Mouse (Mus musculus): ENCODE measurements at regions not wholly inside any gene's neighbourhood (a gene's known extent, or its start where the extent isn't known, plus 50 kb on each side); places are given as distances from the start of the nearest gene placed in this dataset.
"Not testable (repeated sequence)": the region's sequence is repeated elsewhere in the genome, so short reads cannot be mapped to it uniquely, and the experiment has no call there.

DNA sequence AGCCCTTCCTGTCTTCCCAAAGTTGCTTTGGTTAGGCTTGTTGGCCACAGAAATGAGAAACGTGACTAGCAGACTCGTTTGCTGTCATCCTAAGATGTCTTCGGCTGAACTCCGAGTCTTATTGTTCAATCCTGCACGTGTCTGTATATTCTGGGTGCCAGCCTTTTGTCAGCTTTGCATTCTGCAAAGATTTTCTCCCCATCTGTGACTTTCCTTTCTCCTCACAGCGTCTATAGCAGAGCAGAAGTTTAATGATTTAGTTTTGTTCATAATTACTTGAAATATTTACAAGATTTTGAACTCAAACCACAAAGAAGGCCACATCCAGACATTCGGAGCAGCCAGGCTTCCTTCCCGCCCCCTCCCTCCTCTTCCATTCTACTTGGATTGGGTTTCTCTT is 152.5 kb downstream of the Kif26a start:
- no peak for DNase-seq (ENCODE audit: low read depth, low spot score)

DNA sequence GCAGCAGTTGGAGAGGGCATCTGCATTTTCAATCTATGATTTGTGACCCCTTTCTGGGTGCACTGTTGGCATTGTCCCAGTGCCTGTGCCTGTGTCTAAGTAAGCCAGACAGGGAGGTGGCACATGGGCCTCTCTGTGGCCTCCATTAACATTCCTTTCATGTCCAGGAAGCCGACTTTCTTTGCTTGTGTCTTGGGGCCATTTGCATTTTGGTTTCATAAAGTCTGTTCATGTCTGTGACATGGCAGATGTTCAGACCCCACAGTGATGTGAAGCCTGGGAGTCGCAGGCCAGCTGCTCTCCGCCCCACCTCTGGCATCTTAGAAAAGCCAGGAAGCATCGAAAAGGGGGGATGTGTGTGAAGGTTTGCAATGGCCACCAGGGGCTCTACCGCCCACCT is 153.1 kb downstream of the Kif26a start:
- DNase-seq (ENCODE audit: low read depth, low spot score), result no peak

DNA sequence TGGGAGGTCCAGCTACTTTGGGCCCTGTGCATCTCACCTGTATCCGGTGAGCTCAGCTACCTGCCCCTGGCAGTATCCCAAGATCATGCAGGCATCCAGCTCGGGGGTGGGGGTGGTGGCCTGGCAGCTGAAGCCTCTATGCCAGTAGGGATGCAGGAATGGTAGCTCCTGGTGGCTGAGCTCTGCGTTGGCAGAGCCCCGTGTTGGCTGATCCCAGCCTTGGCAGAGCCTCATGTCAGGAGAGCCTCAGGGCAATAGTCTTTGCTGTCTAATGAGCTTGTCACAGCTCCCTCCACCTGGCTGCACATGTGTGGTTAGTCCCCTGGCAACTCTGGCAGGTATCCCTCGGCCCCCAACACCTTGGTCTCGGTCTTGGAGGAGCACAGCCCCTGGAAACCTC is 153.6 kb downstream of the Kif26a start:
- no peak for DNase-seq (ENCODE audit: low read depth, low spot score)

DNA sequence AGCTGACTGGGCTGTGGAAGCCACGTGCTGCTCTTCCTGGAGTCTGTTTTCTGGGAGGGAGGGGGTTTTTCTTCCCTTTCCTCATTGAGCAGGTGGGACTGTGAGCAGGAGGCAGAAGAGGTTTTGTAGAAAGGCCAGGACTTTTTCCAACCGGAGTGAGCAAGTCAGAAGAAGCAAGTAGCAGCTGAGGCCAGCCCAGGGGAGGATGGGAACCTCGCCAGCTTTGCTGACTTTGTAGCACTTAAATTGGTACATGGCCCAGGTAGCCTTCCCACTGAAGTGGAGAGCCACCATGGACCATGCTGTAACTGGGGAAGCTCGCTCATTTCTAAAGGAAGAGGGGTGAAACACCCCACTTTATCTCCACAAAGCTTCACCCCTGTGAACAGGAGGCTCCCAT is 154.1 kb downstream of the Kif26a start:
- no peak for DNase-seq (ENCODE audit: low read depth, low spot score)

DNA sequence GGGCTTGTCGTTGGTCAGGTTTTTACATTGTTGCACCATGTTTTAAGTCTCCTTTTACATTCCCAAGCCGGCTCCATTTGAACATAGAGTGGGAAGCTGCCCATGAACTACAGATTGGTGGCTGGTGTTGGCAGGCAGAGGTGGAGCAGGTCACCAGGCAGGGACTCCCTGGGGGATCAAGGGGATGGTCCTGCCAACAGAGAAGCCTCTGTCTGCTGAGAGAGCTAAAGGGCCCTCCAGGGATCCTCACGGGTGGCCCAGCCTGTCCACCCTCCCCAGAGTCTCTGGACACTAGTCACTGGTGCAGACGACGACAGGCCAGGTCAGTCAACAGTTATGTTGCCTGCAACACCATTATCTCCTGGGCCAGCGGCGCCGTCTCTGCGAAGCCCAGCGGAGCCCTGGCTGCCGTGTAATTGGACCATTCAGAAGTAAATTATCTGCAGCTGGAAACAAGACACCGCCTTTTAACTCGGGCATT is 155.4 kb downstream of the Kif26a start:
- no peak for DNase-seq (ENCODE audit: low read depth, low spot score)

DNA sequence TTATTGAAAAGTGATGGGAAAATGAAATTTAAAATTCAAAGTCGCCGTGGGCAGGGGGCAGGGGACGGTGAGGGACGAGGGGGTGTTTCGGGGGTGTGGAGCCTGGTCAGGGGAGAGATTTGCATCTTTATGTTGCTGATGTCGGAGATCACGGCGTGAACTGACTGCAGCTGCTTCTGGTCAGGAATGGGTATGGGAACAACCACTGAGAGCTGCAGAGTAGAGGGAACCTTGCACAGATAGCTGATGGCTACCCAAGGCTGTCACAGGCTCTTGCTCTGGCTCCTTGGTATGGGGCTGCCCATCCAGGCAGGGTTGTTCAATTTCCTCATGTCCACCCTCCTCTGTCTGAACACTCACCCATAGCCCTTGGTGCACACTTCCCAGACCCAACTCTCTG is 155.9 kb downstream of the Kif26a start:
- no peak for DNase-seq (ENCODE audit: low read depth, low spot score)

DNA sequence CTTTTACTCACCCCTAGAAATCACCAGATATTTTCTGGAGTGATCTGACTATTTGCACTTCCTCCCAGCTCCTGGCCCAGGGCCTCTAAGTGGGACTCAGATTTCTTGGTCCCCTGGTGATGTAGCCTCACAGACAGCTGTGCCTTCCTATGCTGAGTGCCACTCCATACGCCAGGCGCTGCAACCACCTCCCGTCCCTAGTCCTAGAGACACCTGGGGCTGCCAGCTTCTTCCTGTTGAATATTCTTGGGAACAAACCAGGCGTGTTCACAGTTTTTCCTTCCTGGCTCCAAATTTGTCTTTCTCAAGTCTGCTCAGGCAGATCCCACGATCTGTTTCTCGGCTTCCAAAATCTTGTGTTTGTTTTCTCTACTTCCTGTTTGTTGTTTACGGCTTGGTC is 160.2 kb downstream of the Kif26a start:
- no peak for DNase-seq (ENCODE audit: low read depth, low spot score)

DNA sequence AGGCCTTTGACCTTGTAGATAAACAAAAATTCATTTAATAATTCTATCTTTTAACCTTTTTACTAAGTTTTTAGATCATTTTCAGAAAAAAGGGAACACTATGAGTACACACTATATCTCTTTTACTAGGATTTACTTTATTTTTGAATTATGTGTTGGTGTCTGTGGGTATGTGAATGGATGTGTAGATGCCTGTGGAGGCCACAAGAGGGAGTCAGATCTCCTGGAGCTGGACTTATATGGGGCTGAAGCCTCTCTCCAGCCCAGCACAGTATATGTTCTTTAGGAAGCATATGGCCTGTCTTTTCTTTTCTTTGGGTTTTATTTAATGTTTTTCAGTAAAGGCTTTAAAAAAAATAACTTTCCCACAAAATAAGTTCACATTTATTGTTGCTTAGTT is 162.0 kb downstream of the Kif26a start:
- no peak for DNase-seq (ENCODE audit: low read depth, low spot score)

DNA sequence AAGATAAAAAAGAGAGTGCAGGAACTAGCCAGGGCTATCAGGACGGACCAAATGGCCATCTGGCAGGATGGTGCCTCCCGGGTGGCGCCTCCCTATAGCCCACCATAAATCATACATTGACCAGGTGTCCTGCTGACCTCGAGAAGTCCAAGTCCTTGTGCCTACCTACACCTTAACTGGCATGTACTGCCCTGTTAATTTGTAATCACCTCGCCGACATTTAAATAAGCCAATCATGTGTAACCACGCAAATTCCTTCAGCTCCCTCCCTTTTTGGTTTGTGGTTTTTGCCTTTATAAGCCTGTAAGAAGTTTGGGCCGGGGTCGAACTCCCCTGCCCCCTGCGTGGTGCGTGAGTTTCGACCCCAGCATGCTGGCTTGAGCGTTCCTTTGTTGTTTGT is 163.1 kb downstream of the Kif26a start:
- DNase-seq (ENCODE audit: low read depth, low spot score), result not testable (repeated sequence)

DNA sequence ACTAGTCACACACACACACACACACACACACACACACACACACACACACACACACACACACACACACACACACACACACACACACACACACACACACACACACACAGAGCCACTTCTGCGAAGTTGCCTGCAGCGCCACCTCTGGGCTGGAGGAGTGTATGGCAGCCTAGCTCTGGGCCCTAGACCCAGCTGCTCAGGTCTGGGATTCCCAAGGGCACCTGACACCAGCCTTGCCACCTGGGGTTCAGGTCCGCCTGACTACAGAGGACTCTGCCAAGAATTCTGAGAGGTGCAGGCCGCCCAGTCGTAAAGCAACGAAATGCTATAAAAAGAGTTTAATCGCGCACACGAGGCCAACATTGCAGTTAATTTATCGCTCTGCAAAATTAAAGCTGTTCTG is 163.8 kb downstream of the Kif26a start:
- DNase-seq (ENCODE audit: low read depth, low spot score), result no peak

DNA sequence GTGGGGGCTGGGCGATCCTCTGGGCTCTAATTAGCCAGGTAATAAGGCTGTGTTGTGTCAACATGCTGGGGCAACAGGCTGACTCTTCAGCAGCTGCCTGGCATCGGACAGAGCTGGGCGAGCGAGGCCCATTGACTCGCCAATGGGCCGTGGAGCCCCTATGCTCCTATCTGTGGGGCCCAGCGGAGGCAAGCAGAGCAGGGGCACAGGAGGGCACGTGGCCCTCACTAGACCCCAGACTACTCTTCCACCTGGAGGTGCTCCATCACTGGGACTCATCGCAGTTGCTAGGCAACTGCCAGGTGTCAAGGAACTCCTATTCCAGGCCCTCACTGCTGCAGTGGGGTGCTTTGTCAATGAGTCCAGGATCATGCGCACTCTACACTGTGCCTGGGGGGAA is 164.7 kb downstream of the Kif26a start:
- DNase-seq (ENCODE audit: low read depth, low spot score), result no peak

DNA sequence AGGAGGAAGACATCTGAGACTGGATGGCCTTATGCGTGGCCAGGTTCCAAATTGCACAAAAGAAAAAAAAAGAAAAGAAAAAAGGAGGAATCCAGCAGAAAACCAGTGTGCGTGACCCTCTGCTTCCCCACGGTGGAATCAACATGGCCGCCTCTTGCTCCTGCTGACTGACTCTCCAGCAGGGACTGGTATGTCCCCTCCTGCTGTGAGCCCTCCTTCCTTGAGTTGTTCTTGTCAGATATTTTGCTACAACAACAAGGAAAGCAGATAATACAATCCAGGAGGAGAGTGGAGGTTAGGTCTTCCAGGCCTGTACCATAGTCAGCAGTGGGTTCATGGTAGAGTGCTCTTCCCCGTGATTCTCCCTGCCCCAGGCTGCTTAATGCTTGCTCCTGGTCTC is 168.8 kb downstream of the Kif26a start:
- no peak for DNase-seq (ENCODE audit: low read depth, low spot score)

DNA sequence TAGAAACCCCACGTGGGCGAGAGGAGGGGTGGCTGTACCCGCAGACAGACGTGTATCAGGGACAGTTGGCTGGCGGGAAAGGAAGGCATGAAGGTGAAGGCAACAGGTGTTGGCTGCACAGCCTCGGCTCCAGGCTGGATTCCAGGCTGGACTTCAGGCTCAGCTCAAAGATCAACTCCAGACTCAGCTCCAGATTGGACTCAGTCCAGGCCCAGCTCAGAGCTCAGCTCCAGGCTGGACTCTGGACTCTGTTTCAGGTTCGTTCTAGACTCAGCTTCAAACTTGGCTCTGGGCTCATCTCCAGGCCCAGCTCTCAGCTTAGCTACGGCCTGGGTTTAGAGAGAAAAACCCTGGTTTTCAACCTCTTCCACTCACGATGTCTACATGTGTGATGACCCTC is 171.2 kb downstream of the Kif26a start:
- no peak for DNase-seq (ENCODE audit: low read depth, low spot score)

DNA sequence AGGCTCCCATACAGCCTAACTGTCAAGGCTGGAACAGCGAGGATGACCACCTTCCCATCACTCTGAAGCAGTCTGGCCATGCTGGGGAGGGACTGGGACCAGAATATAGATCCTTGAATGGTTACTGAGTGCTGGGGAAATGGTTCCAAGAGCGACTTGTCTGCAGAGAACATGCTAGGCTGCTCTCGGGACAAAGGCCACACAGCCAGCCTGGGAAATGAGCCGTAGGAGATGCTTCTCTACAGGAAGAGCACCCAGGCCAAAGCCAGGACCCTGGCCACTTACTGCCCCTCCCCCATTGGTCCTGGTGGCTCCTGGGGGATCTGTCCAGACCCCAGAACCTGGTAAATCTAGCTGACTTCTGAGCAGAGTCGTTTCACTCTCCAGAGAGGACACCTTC is 170.8 kb upstream of the A530016L24Rik start:
- DNase-seq (ENCODE audit: low read depth, low spot score), result no peak

DNA sequence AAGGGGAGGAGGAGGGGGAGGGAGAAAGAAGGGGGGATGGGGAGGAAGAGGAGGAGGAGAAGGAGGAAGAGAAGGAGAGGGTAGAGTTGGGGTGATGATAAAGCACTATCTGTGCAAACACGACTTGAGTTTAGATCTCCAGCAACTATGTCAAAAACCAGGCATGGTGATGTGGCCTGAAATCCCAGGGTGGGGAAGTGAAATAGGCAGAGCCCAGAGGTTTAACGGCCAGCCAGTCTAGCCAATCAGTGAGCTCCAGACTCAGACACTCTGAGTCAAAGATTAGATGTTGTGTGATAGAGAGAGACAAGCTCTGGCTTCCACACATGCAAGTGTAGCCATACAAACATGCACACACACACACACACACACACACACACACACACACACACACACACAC is 167.1 kb upstream of the A530016L24Rik start:
- no peak for DNase-seq (ENCODE audit: low read depth, low spot score)

DNA sequence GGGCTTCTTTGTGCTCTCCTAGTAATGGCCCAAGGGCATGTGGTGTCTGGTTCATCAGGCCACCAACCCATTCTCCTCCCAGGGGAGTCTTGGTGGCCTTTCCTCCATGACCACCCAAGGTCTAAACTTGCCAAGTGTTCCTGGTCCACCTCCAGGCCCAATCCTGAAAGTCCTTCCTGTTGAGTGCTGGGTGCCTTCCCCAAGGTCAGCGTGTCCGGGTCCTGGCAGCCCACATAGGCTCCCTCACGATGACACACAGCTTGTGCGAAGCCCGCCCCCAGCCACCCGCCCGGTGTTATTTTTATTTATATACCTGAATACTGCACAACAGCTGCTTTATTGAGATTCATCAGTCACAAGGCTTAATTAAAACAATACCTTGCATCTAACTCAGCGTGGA is 161.8 kb upstream of the A530016L24Rik start:
- DNase-seq (ENCODE audit: low read depth, low spot score), result no peak

DNA sequence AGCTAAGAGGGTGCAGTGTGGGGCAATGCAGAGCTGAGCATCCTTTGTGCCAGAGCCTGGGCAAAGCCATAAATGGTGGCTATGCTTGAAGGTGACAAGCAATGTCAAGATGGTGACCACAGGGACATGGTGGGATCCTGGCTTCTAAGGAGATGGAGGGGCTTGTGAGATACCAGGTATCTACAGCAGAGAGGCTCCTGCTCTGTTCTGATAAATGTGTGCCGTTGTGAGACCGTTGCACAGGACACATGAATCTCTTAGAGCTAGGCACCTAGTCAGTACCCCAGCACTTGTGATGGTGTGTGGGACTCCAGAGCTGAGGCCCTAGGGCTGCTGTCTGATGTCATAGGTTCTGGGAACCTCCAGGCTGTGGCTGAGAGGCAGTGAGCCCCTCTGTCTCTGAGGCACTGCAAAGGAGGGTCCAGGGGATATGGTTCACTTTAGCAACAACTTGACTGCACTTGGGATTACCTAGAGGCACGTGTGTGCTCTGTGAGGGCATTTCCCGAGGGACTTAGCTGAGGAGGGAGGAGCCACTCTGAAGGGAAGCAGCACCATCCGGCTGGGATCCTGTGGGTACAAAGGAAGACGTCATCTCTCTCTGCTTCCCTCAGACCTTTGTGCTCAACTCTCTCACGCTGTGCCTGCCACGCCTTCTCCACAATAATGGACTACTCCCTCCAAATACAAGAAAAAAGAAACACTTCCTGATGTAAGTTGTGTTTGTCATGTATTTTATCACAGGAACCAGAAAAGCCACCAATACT is 160.3 kb upstream of the A530016L24Rik start:
- no peak for DNase-seq (ENCODE audit: low read depth, low spot score)

DNA sequence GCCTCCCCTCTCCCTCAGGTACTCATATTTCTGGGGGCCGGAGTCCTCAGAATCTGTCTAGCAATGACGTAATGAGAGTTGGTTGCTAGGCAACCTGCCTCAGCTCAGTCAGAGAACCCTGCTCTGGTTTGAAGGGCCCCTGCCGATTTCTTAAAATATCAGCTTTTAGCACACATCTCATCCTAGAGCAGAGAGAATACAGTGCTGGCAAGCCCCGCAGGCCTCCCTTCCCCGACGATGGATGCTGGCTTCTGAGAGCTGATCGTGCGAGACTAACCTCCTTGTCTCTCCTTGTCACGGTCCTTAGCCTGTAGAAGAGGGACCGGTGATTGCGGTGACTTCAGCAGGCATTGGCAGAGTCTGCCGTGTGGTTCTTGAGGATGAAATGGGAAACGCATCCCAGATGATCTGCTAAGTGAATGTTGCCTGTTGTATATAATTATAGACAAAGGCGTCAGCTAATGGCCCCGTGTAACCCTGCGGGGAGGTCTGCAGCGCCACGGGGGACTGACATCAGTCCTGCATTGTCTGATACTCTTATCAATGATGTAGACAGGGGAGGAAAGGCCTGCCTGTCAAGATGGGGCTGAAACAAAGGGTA is 159.4 kb upstream of the A530016L24Rik start:
- no peak for DNase-seq (ENCODE audit: low read depth, low spot score)

DNA sequence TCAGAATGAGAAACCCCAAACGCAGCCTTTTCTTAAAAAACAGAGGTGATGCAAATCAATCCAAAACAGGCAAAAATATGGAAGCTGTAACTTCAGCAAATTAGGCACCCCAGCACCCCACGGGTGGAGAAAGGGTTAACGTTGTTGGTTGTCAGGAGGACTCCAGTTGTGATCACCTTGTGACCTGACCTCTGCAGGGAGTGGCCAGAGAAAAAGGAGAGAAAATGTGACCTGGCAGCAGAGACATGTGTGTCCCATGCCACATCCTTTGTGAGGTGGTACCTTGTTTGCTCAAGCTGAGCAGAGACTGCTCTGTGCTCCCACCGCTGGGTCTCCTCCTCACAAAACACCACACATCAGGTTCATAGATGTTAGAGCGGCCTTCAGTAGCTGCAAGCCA is 158.7 kb upstream of the A530016L24Rik start:
- DNase-seq (ENCODE audit: low read depth, low spot score), result no peak

DNA sequence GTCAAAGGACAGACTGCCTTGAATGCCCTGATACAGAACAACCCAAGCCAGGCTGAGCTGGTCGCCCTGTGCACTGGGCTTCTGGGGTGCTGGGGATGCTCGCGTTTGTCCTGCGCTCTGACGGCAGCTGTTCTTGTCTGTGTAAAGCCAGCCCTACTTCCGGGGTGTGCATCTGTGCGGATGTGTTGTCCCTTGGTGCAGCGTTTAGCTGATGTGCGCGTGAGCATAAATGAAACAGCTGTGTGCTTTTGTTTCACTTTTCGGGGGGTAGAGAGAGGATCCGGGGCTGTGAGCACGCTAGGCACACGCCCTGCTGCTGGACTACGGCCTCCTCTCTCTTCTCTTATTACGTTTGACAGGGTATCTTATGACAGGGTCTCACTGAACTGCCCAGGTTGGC is 158.2 kb upstream of the A530016L24Rik start:
- no peak for DNase-seq (ENCODE audit: low read depth, low spot score)

DNA sequence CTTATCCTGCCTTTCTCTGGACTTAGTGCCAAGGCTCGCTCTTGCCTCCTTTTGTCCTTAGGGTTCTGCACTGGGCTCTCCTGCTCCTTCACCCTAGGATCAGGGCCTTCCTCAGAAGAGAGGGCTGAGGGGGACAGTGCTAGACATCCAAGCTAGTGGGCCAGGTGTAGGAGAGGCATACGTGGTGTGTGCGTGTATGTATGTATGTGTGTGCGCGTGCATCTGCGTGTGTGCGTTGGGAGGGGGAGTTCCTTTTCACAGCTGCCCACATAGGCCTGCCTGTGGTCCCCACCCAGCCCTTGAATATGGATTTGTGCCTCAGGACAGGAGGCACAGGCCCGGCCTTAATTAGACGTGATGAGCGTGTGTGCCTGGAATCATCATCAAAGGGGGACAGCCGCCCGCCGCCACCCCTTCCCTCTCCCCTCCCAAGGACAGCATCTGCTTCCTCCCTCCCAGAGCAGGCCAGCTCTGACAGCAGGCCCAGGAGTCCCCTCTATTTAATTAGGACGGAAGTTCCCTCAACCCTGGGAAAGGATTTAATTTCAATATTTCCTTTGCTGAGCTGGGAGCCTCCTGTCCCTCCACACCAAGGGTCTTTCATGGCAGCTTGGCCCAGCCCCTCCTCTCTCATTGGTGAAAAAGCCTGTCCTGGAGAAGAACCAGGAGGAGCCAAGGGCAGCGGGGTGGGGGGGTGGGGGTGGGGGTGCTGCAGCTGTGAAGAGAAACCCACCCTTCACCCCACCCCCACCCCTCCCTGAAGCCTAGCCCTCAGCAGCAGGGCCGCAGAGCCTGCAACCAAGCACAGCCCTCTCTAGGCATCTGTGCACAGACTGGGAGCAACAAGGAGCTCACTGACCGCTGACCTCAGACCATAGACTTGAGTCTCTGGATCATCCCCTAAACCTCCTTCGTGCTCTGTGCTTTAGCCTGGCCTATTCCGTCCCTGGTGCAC is 155.8 kb upstream of the A530016L24Rik start:
- no peak for DNase-seq (ENCODE audit: low read depth, low spot score)

DNA sequence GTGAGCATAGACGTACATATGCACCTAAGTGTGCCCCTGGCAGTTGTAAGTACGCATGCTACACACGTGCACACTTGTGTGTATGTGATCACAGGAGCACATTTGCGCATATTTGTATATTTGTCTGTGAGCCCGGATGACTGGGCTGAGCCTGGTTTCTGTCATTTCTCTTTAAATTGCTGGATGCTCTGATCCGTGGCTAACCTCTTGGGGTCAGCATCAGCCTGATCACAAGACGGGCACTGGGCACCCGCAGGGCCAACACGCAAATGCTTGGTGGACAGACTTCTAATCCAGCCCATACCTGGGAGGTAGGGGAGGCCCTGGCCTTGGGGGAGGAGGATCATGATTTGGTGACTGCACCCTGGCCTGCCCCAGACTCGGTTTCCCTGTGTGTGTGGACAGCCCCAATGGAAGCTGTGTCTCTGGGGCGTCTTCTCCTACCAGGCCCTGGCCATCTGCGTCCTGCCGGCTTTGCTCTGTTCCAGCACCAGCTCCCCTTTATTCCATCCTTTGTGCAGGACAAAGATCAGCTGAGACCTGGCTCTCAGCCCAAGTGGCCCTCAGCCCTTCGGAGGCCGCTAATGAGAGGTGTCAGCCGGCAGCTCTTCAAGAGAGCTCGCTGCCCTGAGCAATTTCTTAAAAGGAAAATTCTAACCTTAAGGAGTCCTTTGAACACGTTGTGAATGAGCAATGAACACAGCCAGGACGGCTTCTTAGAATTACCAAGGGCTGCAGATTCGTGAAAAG is 155.0 kb upstream of the A530016L24Rik start:
- no peak for DNase-seq (ENCODE audit: low read depth, low spot score)

Measured in retina, postnatal 7 days (tissue).